Mouse (Mus musculus): ENCODE measurements around the gene Glyatl3. TPM values are rescaled to one million over a fixed set of nuclear protein-coding genes. Genes with fewer than 3 reads are reported as not detected.

The Glyatl3 gene
- polyA plus RNA-seq, 1 experiment from 2014 or later, result not detected

Other genes with a start within 250 kb of the Glyatl3 start
- gene Esp1, start 187.2 kb downstream of the Glyatl3 start, polyA plus RNA-seq (2016; fragmentation: Nextera tagmentation; extraction: Ambion mirVana), result not detected in 2 replicates
- not detected in 2 replicates for gene Crisp2, start 107.3 kb downstream of the Glyatl3 start, polyA plus RNA-seq (2016; fragmentation: Nextera tagmentation; extraction: Ambion mirVana)
- gene Rhag, start 103.2 kb downstream of the Glyatl3 start, polyA plus RNA-seq (2016; fragmentation: Nextera tagmentation; extraction: Ambion mirVana), result 5.6 and 5.9 TPM in 2 replicates
- gene 9130008F23Rik, start 33.8 kb downstream of the Glyatl3 start, polyA plus RNA-seq (2016; fragmentation: Nextera tagmentation; extraction: Ambion mirVana), result 0.85 and 1.3 TPM in 2 replicates
- gene Mut, start 20.3 kb upstream of the Glyatl3 start, polyA plus RNA-seq (2016; fragmentation: Nextera tagmentation; extraction: Ambion mirVana), result 27.6 and 29.1 TPM in 2 replicates
- 38.6 and 44.6 TPM in 2 replicates for gene Cenpq, start 20.7 kb upstream of the Glyatl3 start, polyA plus RNA-seq (2016; fragmentation: Nextera tagmentation; extraction: Ambion mirVana)

Data from midbrain, embryonic 10.5 days (tissue).